Mouse (Mus musculus) gastrocnemius, postnatal 14 days (tissue): ENCODE results near the gene Irak1. TPM values are rescaled to one million over a fixed set of nuclear protein-coding genes. Genes with fewer than 3 reads are reported as not detected.

Source experiments
- DNase-seq: peaks from one replicate; pipeline ENCODE4 v3.0.0; 2021; ENCODE audit warnings: mixed read lengths
- intact Hi-C: fragments of 180-260 bp; cut with DNase I; formaldehyde crosslinking; loops from one replicate; pipeline ENCODE4 v1.15.1; 2025; ENCODE audit warnings: low total_unique reads
- microRNA-seq, 2 experiments: library from miRNA; unstranded; fragments of <30 nt; microRNA quantifications; one replicate each; pipeline ENCODE4 v1.2.0; 2021
- total RNA-seq, 2 experiments: library from RNA; stranded (reverse); gene quantifications; 2 replicates each; pipeline ENCODE4 v1.2.3; 2021

Irak1 gene
- total RNA-seq, 2 experiments from 2014 or later: 40.3 to 41.2 TPM

- intact Hi-C loops: no loop called here
- peak; percentile 88 for DNase-seq
Measured at GRCm38 (mm10) chrX:73967177-73968075, 56.3 kb downstream of the Irak1 start.

GRCm38 (mm10) chrX:73966248-73967176 is 57.2 kb downstream of the Irak1 start, which contains the start of gene Hcfc1:
Gene Hcfc1, minus strand, starts transcription at chrX:73966357.
- DNase-seq: peak; percentile 90
- intact Hi-C loops: no loop called here

DNA sequence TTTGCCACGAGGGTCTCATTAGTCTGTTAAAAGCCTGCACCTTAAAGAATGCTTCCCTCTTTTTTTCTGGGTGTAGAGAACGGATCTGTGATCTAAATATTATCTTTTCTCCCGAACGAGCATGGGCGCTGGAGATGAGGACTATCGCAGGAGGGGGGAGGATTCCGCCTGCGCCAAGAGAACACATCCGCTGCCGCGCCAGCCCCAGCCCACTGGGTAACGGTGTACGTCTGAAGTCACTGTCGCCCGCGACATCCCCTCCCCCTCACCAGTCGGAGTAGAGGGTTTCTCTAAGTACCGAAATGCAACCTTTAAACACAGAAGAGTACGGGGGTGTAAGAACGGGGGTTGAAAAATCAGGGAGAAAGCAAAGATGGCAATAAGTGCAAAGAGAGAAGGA is 58.4 kb downstream of the Irak1 start:
- peak; percentile 39 for DNase-seq
- intact Hi-C loops: no loop called here

DNA sequence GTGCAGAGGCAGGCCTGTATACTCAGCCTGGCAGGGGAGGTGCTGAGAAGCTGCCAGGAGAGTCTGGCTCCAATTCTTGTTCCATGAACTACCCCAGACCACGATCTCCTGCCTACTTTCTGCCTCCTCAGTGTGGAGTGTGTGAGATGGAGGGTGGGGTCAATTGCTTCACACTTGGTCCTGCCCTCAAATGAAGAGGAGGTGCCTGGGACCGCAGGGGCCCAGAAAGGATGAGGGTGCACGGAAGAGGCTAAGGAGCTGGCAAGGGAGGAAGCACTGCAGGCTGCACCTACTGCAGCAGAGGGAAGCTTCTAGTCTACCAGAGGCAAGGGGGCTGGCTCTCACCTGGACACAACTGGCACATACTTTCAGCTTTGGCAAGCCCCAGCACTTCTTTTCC is 59.4 kb downstream of the Irak1 start:
- intact Hi-C loops: no loop called here
- DNase-seq: peak; percentile 6

Small RNA genes lying within 50 kb of the gene (microRNA-seq; reads per million reads assigned to microRNA genes)
- 2.2 to 3.0 reads per million in 2 experiments for gene Mir5132
- gene Mir718: 0 reads per million in 2 experiments

Other genes starting within 250 kb of the Irak1 start
- gene Srpk3, start 249.5 kb downstream of the Irak1 start, total RNA-seq: 10 to 100 TPM; 66.3 to 93.3 TPM
- 100 to 1,000 TPM; 305 to 363 TPM for gene Idh3g, start 237.0 kb downstream of the Irak1 start, total RNA-seq
- gene Ssr4, start 236.9 kb downstream of the Irak1 start, total RNA-seq: 10 to 100 TPM; 83.7 to 89.5 TPM
- 1 to 10 TPM; 1.7 to 2.2 TPM for gene Pdzd4, start 198.9 kb downstream of the Irak1 start, total RNA-seq
- not detected for gene Avpr2, start 131.8 kb downstream of the Irak1 start, total RNA-seq
- 1 to 10 TPM; 1.4 to 1.5 TPM for gene L1cam, start 127.8 kb downstream of the Irak1 start, total RNA-seq
- under 1 TPM; 0.55 to 0.66 TPM for gene Arhgap4, start 102.0 kb downstream of the Irak1 start, total RNA-seq
- 10 to 100 TPM; 58.8 to 66.1 TPM for gene Naa10, start 102.0 kb downstream of the Irak1 start, total RNA-seq
- 1 to 10 TPM; 3.8 to 4.2 TPM for gene Renbp, start 93.1 kb downstream of the Irak1 start, total RNA-seq
- gene Hcfc1, start 57.6 kb downstream of the Irak1 start, total RNA-seq: 10 to 100 TPM; 39.9 to 43.9 TPM
- not detected for gene Opn1mw, start 103.5 kb upstream of the Irak1 start, total RNA-seq
- gene Mecp2, start 111.4 kb upstream of the Irak1 start, total RNA-seq: 10 to 100 TPM; 25.6 to 30.4 TPM
- gene Tex28, start 143.9 kb upstream of the Irak1 start, total RNA-seq: not detected
- gene Tktl1, start 153.3 kb upstream of the Irak1 start, total RNA-seq: not detected
- gene Flna, start 225.9 kb upstream of the Irak1 start, total RNA-seq: 10 to 100 TPM; 78.1 to 92.7 TPM
- 10 to 100 TPM; 17.5 to 18.4 TPM for gene Emd, start 230.8 kb upstream of the Irak1 start, total RNA-seq
- 100 to 1,000 TPM; 121 to 122 TPM for gene Rpl10, start 246.9 kb upstream of the Irak1 start, total RNA-seq